Mouse (Mus musculus) gastrocnemius, postnatal 14 days (tissue): ENCODE data around the gene Mall. TPM values are rescaled to one million over a fixed set of nuclear protein-coding genes. Genes with fewer than 3 reads are reported as not detected.

ENCODE experiments used
- DNase-seq: peaks from one replicate; pipeline ENCODE4 v3.0.0; 2021; ENCODE audit warnings: mixed read lengths
- intact Hi-C: fragments of 180-260 bp; cut with DNase I; formaldehyde crosslinking; loops from one replicate; pipeline ENCODE4 v1.15.1; 2025; ENCODE audit warnings: low total_unique reads
- long read RNA-seq, 2 experiments: library from polyadenylated mRNA; stranded (forward); transcript quantifications; one replicate each; pipeline ENCODE4 v2.0.0; 2021
- total RNA-seq, 2 experiments: library from RNA; stranded (reverse); gene quantifications; 2 replicates each; pipeline ENCODE4 v1.2.3; 2021

Mall gene
- 1 to 10 TPM; 4.2 to 4.3 TPM for total RNA-seq
- long read RNA-seq, experiment 1, partial matches to known transcripts: 0 of 3 reads
- long read RNA-seq, experiment 1, other reads (novel, unspliced or antisense): 2 of 3 reads
- long read RNA-seq, experiment 2, partial matches to known transcripts: 0 of 7 reads
- long read RNA-seq, experiment 2, other reads (novel, unspliced or antisense): 3 of 7 reads

DNA sequence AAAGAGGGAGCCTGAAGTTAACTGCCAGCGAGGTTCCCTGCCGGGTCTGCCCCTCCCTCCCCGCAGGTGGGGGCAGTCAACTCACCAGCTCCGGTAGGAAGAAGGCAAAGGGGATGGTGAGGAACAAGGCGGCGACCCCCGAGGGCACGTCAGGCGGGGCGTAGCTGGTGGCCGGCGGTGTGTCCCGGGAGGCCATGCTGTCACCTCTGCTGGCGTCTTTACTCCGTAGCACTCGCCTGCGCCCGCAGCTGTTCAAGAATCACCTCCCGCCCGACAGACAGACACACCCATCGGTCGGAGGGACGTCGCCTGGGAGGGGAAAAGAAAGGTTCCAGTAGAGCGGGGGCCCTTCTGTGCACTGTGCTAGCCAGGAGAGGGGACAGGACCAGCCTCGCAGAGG, at the start of gene Mall:
Mall (minus strand) TSS at position 262 of the 400 bp plus-strand sequence.
- intact Hi-C loops: no loop called here
- no peak for DNase-seq

DNA sequence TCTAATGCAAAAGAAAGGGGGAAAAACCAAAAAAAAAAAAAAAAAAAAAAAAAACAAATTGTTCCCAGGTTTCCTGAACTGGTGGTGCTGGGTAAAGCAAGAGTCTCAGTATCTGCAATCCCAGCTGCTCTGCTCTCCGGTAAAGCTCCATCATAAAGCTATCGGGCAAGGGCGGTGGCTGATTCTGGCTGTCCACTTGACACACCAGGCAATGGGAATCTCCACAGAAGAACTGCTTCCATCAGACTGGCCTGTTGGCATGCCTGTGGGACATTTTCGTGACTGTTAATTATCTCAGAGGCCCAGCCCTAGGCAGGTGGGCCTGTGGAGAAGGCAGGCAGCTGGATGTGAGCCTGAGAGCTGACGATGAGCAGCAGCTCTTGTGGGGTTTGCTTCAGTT, 48.7 kb upstream of the Mall start:
- no peak for DNase-seq
- intact Hi-C loops: no loop called here

- intact Hi-C loops: no loop called here
- DNase-seq: no peak
Measured at GRCm38 (mm10) chr2:127775013-127775412, 45.3 kb upstream of the Mall start.

DNA sequence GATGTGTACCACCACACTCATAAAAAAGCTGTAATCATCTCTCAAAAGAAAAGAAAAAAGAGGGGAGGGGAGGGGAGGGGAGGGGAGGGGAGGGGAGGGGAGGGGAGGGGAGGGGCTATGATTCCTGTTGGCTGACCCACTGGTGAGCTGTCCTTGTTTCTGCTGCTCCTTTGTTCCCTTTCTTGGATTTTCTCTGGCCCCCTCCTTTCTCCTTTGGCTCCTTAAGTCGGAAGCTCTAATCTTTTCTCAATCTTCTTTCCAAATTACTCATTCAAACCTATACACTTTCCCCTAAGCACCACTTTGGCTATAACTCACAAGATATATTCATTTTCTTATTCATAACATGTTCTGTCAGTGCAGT, 44.8 kb upstream of the Mall start:
- intact Hi-C loops: no loop called here
- DNase-seq: no peak

DNA sequence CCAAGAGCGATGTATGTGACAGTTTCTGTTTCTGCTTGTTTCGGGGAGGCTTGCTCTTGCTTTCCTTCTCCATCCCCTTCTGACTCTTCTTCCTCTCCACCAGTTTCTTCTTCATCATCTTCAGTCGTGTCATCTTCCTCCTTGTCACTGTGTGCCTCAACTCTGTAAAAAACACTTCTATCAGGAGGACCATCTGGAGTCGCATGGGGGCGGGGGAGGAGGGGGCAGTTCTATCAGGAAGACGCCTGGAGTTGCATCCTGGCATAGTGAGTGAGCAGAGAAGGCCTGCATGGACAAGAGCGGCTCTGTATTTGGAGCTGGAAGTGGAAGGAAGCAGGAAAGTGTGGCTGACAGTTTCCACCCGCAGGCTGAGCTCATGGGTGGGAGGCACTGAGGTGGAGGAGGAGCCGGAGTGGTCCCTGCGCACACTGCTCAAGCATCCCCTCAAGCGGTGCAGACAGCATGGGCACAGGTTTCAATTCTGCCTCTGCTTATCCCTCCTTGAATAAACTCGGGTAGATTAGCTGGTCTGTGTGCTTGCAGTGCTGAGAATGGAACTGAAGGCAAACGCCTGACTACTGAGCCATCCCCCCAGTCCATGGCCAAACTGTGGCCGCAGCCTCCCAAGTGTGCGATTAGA, 44.3 kb upstream of the Mall start:
- DNase-seq: no peak
- intact Hi-C loops: no loop called here

GRCm38 (mm10) chr2:127761587-127761986, 31.9 kb upstream of the Mall start:
- intact Hi-C loops: no loop called here
- no peak for DNase-seq

- no peak for DNase-seq
- intact Hi-C loops: no loop called here
Measured at GRCm38 (mm10) chr2:127760429-127761000, 30.8 kb upstream of the Mall start.

DNA sequence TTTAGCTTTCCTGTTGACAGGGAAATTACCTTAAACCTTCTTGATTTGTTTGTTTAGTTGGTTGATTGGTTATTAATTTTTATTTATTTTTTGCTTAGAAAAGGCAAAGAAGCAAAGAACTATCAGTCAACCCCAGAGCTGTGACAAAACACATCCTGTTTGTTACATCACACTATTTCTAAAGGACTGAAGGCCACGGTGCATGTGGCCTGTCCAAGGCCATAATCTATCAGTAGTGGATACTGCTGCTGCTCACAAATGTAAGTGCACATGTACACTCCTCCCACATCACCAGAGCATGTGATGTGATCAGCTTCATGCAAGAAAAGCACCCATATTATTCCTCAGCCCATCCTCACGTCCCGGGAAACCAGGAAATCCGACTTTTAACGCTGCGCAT, 30.3 kb upstream of the Mall start:
- intact Hi-C loops: no loop called here
- DNase-seq: no peak

DNA sequence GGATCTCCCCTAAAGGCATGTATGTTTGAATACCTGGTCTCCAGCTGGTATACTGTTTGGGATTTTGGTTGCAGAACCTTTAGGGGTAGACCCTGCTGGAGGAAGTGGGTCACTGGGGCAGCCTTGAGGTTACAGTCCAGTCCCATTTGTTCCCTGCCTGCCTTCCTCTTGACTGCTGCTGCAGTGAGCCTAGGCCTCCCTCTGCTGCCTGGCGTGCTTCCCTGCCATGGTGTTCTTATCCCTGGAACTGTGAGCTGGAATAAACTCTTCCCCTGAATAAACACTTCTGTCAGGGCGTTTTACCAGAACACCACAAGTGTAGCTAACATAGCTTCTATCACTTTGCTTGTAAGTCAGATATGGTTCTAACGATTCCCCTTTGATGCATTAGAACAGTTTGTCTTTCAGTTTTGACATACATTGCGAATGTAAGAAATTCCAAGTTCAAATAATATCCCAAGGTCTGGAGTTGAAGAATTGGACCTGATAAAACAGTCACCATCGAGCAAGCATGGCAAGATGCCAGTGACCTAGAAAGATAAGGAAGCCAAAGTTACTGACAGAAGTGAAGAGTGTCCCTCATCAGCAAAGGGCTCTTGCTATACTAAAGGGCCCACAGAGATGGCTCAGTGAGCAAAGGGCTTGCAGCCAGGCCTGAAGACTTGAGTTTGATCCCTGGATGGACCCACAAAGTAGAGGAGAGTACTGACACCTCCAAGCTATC, 29.6 kb upstream of the Mall start:
- intact Hi-C loops: no loop called here
- DNase-seq: no peak

GRCm38 (mm10) chr2:127757171-127757570, 27.4 kb upstream of the Mall start:
- DNase-seq: no peak
- intact Hi-C loops: no loop called here

DNA sequence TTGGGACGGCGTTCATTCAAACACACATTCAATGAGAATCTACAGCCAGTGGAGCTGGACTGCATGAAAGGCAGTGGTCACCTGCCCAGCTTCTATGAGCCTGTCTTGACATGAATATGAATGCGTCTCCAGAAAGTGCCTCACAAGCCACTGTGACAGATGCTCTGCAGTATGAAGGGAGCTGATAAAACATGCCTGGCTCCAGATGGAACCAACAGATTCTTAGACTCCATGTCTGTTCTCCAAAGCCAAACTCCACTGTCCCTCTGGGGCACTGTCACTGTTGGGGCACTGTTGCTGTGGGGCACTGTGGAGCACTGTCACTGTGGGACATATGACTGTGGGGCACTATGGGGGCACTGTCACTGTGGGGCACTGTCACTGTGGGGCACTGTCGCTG, 24.4 kb upstream of the Mall start:
- intact Hi-C loops: no loop called here
- DNase-seq: no peak

DNA sequence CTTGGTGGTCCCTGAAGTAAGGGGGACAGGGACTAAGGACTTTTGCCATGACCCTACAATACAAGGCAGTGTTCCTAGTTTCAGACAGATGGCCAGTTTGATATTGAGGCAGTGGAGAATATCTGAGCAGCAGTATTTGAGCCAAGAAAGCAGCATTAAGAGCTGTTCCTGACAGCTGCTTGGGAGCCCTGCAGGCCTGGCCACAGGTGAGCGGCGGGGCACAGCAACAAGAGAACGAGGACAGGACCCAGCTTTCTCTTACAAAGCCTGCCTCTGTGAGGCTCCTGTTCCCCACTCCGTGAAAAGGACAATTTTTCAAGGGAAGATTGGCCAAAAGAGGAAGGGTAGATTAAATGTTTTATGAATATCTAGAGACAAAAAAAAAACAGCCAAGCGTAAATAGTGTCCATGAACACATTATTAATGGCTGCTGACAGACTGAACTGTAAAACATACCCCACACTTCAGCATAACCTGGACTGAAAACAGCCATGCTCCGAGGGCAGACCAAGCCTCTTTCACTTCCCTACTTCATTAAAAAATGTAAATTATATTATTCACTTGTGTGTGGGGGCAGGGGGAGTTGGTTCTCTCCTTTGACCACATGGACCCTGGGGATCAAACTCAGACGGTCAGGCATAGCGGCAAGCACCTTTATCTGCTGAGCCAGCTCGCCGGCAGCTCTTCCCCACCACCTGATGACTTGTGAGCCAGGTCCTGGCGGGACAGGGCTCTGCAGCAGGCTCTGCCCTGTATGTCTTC, 22.3 kb upstream of the Mall start:
- intact Hi-C loops: no loop called here
- no peak for DNase-seq

DNA sequence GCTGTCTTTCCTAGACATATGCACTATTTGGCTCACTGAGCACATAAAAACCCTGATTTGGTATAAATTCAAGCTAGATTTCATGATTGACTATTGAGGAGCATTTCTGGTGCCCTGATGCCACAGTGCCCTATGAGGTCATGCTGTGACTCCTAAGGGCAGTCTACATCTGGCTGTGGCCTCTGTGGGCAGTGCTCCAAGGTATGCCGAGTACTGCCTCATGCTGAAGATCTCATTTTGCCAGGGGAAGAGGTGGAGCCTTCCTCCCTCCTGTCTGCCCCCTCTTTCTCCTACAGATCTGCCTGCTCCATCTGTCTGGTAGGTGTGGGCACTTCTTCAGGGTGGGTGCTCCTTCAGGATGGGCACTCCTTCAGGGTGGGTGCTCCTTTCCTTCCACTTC, 19.6 kb upstream of the Mall start:
- DNase-seq: no peak
- intact Hi-C loops: no loop called here

DNA sequence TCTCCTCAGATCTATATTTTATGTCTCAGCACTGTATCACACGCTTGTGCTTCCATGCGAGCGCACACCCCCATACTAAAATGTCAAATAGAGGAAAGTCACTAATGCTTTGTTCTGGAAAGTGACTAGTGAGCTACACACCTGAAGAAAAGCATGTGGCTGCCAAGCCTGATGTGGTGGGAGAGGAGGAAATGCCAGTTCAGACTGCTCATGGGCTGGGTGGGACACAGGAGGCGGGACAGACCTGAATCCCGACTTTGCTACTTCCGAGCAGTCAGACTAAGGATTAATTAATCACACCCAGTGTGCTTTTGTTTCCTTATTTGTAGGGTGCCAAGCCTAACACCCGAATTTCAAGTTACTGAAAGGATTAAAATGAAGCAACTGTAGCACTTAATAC, 18.6 kb upstream of the Mall start:
- intact Hi-C loops: no loop called here
- no peak for DNase-seq

DNA sequence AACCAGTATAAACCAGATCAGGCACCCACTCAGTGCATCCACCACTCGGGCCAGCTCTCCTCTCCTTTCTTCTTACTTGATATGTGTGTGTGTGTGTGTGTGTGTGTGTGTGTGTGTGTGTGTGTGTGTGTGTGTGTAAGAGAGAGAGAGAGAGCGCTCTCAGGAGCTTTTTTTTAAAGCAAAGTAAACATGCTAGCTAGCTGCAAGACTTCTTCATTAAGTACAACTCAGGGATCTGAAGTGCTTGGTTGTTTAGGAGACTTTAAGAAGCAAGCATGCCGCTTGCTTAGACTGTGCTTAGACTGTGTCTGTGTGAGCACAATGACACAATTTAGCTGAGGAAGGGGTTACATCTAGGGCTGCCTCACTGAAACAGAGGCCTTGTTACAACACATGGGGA, 12.9 kb upstream of the Mall start:
- intact Hi-C loops: no loop called here
- no peak for DNase-seq

DNA sequence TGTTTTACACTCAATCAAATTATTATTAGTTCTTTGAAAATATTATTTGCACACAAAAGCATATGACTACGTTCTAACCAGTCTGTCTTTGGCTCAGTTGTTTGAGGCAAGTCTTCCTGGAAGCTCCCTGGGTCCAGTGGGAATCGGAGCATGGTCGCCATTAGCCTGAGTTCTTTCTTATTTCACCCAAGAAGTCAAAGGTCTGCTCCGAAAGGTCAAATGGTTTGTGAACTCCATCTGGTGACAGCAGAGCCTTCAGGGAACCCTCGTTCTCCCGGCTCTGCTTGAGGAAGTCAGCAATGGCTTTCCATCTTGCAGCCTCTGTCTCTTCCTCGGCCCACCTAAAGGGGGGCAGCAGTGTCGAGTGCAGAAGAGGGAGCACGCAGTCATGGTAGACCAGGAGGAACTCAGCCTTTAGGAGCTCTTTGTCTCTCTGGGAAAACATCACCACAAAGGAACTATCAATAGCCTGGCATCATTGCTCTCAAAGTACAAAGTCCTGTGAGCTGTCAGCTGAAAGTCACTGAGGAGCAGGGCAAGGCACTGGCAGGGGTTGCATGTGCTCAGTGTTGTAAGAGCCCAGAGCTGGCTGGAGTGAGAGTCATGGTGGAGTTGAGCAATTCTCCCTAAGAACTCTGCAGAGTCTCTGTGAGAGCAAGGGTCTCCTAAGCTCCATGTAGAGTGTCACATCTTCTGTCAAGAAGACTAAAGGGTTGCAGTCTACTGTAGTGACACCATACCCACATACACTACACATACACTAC, 11.2 kb upstream of the Mall start:
- DNase-seq: no peak
- intact Hi-C loops: no loop called here

DNA sequence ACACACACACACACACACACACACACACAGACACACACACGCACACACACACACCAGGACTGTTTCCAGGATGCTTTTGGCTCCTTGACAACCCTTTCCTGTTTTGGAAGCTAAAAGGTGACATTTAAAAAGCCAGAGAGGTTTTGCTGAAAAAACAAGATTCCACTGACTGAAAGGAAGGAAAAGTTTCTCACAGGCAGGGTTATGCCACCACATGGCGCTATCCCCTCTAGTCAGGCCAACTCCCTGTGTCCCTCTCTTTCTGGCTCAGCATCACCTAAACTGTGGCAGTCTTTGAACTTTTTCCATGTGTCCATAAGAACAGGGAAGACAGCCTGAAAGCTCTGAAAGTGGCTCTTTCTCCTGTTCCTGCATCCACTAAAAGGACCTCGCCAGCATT, 8.2 kb upstream of the Mall start:
- no peak for DNase-seq
- intact Hi-C loops: no loop called here

GRCm38 (mm10) chr2:127736631-127737209, 7.0 kb upstream of the Mall start:
- intact Hi-C loops: no loop called here
- no peak for DNase-seq

DNA sequence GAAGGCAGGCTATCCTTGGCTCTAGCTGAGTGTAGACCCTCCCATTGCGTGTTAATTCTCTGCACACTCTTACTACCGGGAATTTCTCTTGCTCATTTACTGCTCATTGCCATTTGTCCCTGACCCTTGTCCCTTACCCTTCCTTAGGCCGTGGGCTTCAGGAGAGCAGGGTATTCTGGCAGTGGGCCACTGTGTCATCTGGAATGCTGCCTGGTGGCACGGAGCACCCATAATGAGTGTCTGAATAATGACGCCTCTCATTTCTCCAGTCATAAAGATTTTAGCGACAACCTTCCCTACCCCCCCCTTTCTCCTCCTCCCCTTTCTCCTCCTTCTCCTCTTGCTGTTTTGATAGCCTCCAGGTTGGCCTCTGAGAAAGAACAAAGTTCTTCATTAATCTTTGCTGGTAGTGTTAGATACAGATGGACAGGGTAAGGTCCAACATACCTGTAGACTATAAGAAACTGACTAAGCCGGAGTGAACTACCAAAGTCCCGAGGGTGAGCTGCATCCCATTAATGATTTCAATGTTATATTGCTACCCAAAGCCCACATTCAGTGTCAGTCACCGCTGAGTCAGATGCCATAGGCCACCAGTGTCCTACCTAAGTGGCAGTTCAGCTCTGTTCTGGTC, 5.9 kb upstream of the Mall start:
- DNase-seq: no peak
- intact Hi-C loops: no loop called here
